Mouse (Mus musculus): ENCODE measurements around the gene Herc6. TPM values are rescaled to one million over a fixed set of nuclear protein-coding genes. Genes with fewer than 3 reads are reported as not detected.

Herc6 gene
- polyA plus RNA-seq, 1 experiment from 2014 or later, result 1.4 TPM

DNA sequence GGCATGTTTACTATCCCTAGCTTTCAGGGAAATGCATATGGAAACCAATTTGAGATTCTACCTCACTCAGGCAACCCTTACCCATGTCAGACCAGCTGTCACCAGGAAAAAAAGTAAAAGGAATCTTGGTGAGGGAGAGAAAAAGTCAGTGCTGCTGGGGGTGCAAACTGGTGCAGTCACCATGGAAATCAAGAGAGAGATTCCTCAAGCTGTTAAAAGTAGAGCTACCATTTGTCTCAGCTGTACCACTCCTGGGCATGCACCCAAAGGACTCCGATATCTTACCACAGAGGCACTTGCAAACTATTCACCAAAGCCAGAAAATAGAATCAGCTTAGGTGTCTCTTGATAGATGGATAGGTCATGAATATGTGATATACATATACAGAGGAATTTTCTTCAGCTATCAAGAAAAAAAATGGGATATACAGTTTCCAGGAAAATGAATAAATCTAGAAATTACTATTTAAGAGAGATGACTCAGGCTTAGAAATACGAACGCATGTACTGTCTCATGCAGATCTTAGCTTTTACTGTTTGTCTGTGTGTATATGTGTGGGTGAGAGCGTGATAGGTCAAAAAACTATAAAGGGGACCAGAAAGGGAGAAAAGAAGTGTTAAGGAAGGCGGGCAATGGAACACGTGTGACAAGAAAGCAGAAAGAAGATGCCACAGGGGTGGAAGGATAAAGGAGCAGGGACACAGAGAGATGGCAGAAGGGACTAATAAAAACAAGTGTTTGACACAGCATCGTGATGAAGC is 24.9 kb downstream of the Herc6 start:
- Histone ChIP-seq H3K9ac (ENCODE audit: low read length) (no peak overlapping the region), H3K9me3 (ENCODE audit: control insufficient read depth, low read length) (no peaks in the 10 kb centered on the region), H3K27ac (replicated peaks) (no peak overlapping the region), H3K4me1 (replicated peaks; ENCODE audit: control insufficient read depth, insufficient read depth) (no peaks in the 10 kb centered on the region), H3K27me3 (ENCODE audit: control insufficient read depth, insufficient read depth, low read length) (no peaks in the 10 kb centered on the region), H3K4me3 (ENCODE audit: low read depth, low read length) (no peak overlapping the region), H3K4me2 (replicated peaks; ENCODE audit: low read depth) (no peak overlapping the region), H3K36me3 (ENCODE audit: control insufficient read depth, insufficient read depth, low read length) (no peaks in the 10 kb centered on the region)
- TF ChIP-seq CTCF (IDR thresholded peaks at IDR 0.05; ENCODE audit: low read depth) (no peak), EP300 (optimal IDR thresholded peaks at IDR 0.05) (no peak)
- DNase-seq (ENCODE audit: low spot score) (no peak), ATAC-seq (ENCODE audit: low FRiP score, low TSS enrichment) (no peak)
- 87% methylated on average over 7 of the region's 7 CpGs for whole genome bisulfite sequencing

DNA sequence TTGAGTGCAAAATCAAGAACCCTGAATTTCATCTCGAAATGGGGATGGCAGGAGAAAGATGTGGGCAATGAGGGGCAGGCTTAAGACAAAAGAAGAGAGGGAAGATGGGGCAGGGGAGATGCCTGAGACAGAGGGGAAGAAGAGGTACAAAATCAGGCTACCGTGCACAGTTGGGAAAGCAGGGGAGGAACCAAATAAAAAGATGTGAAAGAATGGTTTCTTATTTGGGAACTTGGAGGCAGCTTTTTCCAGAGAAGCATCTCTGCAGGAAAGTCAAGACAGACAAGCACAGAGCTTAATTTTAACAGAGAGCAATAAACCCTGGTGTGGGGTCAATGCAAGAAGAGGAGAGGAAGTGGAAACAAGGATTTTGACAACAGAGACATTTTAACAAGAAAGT is 27.2 kb downstream of the Herc6 start:
- no peaks in the 10 kb centered on the region for H3K9me3 ChIP-seq (ENCODE audit: control insufficient read depth, low read length)
- 93% methylated on average over 2 of the region's 2 CpGs for WGBS
- H3K4me2 ChIP-seq (replicated peaks; ENCODE audit: low read depth), result no peak overlapping the region
- ATAC-seq (ENCODE audit: low FRiP score, low TSS enrichment) (no peak), DNase-seq (ENCODE audit: low spot score) (no peak)
- no peak overlapping the region for H3K9ac ChIP-seq (ENCODE audit: low read length)
- H3K4me1 ChIP-seq (replicated peaks; ENCODE audit: control insufficient read depth, insufficient read depth), result no peaks in the 10 kb centered on the region
- H3K27ac ChIP-seq (replicated peaks), result no peak overlapping the region
- no peak overlapping the region for H3K4me3 ChIP-seq (ENCODE audit: low read depth, low read length)
- TF ChIP-seq EP300 (optimal IDR thresholded peaks at IDR 0.05), result no peak
- TF ChIP-seq CTCF (IDR thresholded peaks at IDR 0.05; ENCODE audit: low read depth), result no peak
- H3K36me3 ChIP-seq (ENCODE audit: control insufficient read depth, insufficient read depth, low read length), result no peaks in the 10 kb centered on the region
- no peaks in the 10 kb centered on the region for H3K27me3 ChIP-seq (ENCODE audit: control insufficient read depth, insufficient read depth, low read length)

DNA sequence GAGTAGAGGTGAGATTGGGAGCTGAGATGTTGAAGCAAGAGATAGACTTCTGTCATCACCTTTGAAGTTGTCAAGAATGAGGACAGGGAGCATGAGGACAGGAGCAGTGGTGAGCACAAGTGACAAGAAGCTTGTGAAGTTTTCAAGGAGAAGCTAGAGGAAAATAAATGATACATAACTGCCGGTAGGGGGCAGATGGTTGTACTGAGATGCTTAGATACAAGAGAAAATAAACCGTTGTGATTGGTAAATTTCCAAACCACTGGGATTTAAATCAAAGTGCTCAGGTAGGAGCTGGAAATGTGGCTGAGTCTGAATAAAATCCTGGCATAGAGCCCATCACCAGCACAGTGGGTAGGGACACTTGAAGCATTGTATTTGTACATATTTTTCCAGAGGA is 28.8 kb downstream of the Herc6 start:
- no peaks in the 10 kb centered on the region for H3K4me1 ChIP-seq (replicated peaks; ENCODE audit: control insufficient read depth, insufficient read depth)
- no peak overlapping the region for H3K4me3 ChIP-seq (ENCODE audit: low read depth, low read length)
- 47% methylated on average over 2 of the region's 2 CpGs for WGBS
- no peaks in the 10 kb centered on the region for H3K27me3 ChIP-seq (ENCODE audit: control insufficient read depth, insufficient read depth, low read length)
- DNase-seq (ENCODE audit: low spot score), result no peak
- peak; percentile 61 for TF ChIP-seq CTCF (IDR thresholded peaks at IDR 0.05; ENCODE audit: low read depth)
- no peak for TF ChIP-seq EP300 (optimal IDR thresholded peaks at IDR 0.05)
- no peak overlapping the region for H3K27ac ChIP-seq (replicated peaks)
- H3K4me2 ChIP-seq (replicated peaks; ENCODE audit: low read depth), result no peak overlapping the region
- ATAC-seq (ENCODE audit: low FRiP score, low TSS enrichment), result no peak
- no peaks in the 10 kb centered on the region for H3K36me3 ChIP-seq (ENCODE audit: control insufficient read depth, insufficient read depth, low read length)
- H3K9me3 ChIP-seq (ENCODE audit: control insufficient read depth, low read length), result no peaks in the 10 kb centered on the region
- no peak overlapping the region for H3K9ac ChIP-seq (ENCODE audit: low read length)

DNA sequence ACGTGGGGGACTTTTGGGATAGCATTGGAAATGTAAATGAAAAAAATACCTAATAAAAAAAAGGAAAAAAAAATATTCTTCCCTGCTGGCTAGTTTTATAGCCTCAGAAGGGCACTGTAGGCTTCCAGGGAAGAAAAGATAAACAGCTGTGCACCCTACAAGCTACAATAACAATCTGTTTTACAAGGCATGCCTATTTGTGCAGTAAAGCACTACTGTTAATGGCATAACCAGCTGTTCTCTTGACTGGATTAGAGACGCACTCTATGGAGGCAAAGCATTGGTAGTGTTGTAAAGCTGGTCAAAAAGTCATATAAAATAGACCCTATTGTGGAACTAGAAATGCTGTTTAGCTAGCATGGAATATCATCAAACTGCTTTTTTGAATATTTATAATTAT is 35.0 kb downstream of the Herc6 start:
- no peaks in the 10 kb centered on the region for H3K27me3 ChIP-seq (ENCODE audit: control insufficient read depth, insufficient read depth, low read length)
- no peak for ATAC-seq (ENCODE audit: low FRiP score, low TSS enrichment)
- H3K9me3 ChIP-seq (ENCODE audit: control insufficient read depth, low read length), result no peaks in the 10 kb centered on the region
- H3K27ac ChIP-seq (replicated peaks), result no peak overlapping the region
- H3K9ac ChIP-seq (ENCODE audit: low read length), result no peak overlapping the region
- no peak for TF ChIP-seq EP300 (optimal IDR thresholded peaks at IDR 0.05)
- TF ChIP-seq CTCF (IDR thresholded peaks at IDR 0.05; ENCODE audit: low read depth), result no peak
- 76% methylated on average over 2 of the region's 2 CpGs for WGBS
- H3K36me3 ChIP-seq (ENCODE audit: control insufficient read depth, insufficient read depth, low read length), result no peaks in the 10 kb centered on the region
- H3K4me2 ChIP-seq (replicated peaks; ENCODE audit: low read depth), result no peak overlapping the region
- no peak overlapping the region for H3K4me3 ChIP-seq (ENCODE audit: low read depth, low read length)
- H3K4me1 ChIP-seq (replicated peaks; ENCODE audit: control insufficient read depth, insufficient read depth), result no peaks in the 10 kb centered on the region
- no peak for DNase-seq (ENCODE audit: low spot score)

DNA sequence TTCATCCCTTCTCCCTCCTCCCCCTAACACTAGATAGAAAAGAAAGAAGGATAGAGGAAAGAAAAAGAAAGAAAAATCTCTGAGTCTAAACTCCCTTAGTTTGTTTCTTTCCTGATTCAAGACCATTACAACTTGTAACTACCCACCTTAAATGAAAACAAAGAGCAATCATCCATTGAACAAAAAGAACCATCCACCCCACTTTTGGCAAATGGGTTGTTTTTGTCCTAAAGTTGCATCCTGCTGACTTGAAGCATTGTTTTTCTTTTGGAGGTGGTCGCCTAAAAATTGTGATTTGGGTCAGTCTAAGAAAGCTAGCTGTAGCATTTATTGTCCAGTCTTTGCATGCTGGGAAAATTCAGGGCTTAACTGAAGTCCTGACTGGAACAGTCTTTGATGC is 58.7 kb downstream of the Herc6 start:
- no peaks in the 10 kb centered on the region for H3K27me3 ChIP-seq (ENCODE audit: control insufficient read depth, insufficient read depth, low read length)
- no peak for TF ChIP-seq EP300 (optimal IDR thresholded peaks at IDR 0.05)
- no peak for TF ChIP-seq CTCF (IDR thresholded peaks at IDR 0.05; ENCODE audit: low read depth)
- H3K27ac ChIP-seq (replicated peaks), result no peak overlapping the region
- H3K9me3 ChIP-seq (ENCODE audit: control insufficient read depth, low read length), result no peaks in the 10 kb centered on the region
- ATAC-seq (ENCODE audit: low FRiP score, low TSS enrichment) (no peak), DNase-seq (ENCODE audit: low spot score) (no peak)
- 44% methylated on average over 1 of the region's 1 CpGs for WGBS
- H3K9ac ChIP-seq (ENCODE audit: low read length), result no peak overlapping the region
- no peaks in the 10 kb centered on the region for H3K4me1 ChIP-seq (replicated peaks; ENCODE audit: control insufficient read depth, insufficient read depth)
- no peaks in the 10 kb centered on the region for H3K36me3 ChIP-seq (ENCODE audit: control insufficient read depth, insufficient read depth, low read length)
- H3K4me2 ChIP-seq (replicated peaks; ENCODE audit: low read depth), result no peak overlapping the region
- H3K4me3 ChIP-seq (ENCODE audit: low read depth, low read length), result no peak overlapping the region

DNA sequence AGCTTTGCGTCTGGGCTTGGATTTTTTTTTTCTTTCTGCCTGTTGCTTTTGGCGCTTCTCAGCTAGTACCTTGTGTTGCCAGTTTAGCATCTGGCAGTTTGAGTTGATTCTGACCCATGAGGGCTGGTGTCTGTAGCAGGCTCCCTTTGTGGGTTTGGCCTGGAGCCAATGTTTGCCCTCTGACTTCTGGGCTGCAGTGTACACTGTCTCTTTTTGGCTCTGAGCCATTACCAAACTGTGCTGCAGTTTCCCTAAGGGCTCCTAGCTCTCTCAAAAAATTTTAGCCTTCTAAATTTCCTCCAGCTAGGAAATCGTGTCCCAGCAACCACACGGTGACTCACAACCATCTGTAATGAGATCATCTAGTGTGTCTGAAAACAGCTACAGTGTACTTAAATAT is 61.0 kb downstream of the Herc6 start:
- Histone ChIP-seq H3K27me3 (ENCODE audit: control insufficient read depth, insufficient read depth, low read length) (no peaks in the 10 kb centered on the region), H3K27ac (replicated peaks) (no peak overlapping the region), H3K4me3 (ENCODE audit: low read depth, low read length) (no peak overlapping the region), H3K36me3 (ENCODE audit: control insufficient read depth, insufficient read depth, low read length) (no peaks in the 10 kb centered on the region), H3K4me2 (replicated peaks; ENCODE audit: low read depth) (no peak overlapping the region), H3K9ac (ENCODE audit: low read length) (no peak overlapping the region), H3K4me1 (replicated peaks; ENCODE audit: control insufficient read depth, insufficient read depth) (no peaks in the 10 kb centered on the region), H3K9me3 (ENCODE audit: control insufficient read depth, low read length) (no peaks in the 10 kb centered on the region)
- DNase-seq (ENCODE audit: low spot score) (peak; percentile 42), ATAC-seq (ENCODE audit: low FRiP score, low TSS enrichment) (peak; percentile 70)
- 10% methylated on average over 4 of the region's 4 CpGs for WGBS
- TF ChIP-seq EP300 (optimal IDR thresholded peaks at IDR 0.05), result no peak
- TF ChIP-seq CTCF (IDR thresholded peaks at IDR 0.05; ENCODE audit: low read depth), result no peak
